Mouse (Mus musculus) layer of hippocampus, adult 11-12 months (tissue): ENCODE measurements around the gene Nyx.
"Not testable (repeated sequence)": the region's sequence is repeated elsewhere in the genome, so short reads cannot be mapped to it uniquely, and the experiment has no call there.

Source experiments
- DNase-seq: peaks from one replicate; pipeline ENCODE4 v3.0.0; 2022; ENCODE audit warnings: low spot score

Nyx gene

DNA sequence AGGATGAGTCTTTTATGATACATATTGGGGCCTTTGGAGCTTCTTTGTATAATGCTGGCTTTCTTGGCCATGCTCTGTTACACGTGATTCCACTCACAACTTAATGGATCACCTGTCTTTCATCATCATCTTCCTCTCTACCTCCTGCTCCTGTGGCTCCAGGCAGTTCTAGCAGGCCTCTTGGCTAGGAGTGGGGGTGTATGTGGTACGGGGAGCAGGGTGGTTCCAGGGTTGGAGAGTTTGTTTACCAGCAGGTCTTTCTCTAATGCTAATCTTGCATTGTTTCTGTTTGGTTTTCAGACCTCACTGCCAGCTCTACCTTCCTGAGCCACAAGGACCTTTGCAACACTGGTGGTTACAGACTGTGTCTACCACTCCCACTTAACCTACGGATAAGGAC is at the start of gene Nyx:
Nyx (plus strand) TSS at position 301 of the 400 bp plus-strand sequence.
- DNase-seq = no peak

DNA sequence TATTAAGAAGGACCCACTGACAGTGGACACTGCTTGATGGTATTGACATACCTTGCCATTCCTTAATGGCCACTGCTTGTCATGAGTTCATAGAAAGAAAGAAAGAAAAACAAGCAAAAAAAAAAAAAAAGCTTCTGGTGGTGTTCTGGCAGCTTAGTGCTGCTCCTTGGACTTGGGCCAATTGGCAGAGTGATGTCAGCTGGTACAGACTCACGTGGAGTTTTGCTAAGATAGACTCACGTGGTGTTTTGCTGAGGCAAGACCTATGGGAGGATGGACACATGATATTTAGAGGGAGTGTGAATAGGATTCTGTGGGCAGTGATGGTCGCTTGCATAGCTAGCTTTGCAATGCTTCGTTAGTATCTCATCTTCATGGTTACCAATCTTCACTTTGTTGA is 43.9 kb upstream of the Nyx start:
- no peak for DNase-seq

DNA sequence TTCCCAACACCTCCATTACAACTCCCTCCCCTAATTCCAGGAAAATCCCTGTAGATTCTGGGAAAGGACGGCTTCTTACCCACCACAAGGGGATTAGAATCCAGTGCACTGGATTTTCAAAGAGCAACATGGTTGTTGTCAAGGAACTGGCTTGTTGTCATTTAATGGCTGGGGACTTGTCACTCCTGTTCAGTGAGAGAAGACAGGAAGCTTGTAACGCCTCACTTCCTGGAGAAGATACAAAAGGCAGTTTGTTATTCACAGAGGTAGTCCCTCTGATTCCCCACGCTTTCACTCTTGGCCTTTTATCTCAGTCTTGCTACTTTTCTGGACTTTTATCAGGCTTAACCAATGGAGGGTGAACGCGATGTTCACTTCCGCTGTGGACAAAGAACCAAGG is 34.5 kb upstream of the Nyx start:
- DNase-seq = no peak

DNA sequence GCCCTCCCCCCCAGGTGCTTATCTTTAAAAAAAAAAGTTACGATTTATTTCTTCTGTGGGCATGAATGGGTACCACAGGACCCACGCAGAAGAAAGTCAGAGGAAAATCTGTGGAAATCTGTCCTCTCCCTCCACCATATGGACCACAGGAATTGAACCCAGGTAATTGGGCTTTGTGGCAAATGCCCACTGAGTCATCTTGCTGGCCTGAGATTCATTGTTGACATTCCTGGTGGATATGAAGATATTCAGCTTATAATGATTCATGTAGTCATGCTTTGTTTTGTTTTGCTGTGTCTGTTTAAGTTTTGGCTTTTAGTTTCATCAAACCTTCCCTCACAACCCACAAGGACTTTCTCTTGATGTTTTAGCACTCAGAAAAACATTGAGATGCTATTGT is 29.9 kb upstream of the Nyx start:
- DNase-seq = not testable (repeated sequence)

DNA sequence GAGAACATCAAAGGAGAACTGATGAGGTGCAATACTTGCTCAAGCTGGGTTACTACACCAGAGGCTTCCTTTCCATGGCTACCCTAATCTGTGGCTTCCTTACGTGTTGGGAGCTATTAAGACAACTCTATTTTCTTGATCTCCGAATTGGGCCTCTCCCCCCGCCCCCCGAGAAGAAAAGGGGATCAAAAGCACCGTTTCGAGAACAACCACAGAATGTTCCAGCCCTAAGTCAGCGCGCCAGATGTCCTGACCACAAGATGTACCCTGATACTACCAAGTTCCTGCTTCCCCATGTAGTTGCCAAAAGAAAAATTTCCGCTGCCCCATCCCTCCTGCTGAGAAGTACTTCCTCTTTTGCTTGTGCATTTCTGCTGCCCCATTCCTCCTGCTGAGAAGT is 9.4 kb upstream of the Nyx start:
- DNase-seq = not testable (repeated sequence)

DNA sequence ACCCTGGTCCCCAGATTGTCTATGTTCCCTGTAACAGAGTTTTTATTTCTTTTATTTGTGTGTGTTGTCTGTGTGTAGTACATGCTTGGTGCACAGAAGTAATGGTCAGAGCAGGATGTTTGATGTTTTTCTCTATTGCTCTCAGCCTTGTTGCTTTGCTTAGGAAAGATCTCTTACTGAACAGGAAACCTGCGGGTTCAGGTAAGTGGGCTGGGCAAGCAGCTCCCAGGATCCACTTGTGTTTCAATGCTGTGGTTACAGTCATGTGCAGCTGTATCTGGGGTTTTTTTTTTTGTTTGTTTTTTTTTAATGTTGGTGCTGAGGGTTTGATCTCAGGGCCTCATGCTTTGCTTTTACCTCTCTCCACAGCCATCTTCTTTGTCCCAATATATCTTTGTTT is 7.1 kb upstream of the Nyx start:
- DNase-seq = no peak

DNA sequence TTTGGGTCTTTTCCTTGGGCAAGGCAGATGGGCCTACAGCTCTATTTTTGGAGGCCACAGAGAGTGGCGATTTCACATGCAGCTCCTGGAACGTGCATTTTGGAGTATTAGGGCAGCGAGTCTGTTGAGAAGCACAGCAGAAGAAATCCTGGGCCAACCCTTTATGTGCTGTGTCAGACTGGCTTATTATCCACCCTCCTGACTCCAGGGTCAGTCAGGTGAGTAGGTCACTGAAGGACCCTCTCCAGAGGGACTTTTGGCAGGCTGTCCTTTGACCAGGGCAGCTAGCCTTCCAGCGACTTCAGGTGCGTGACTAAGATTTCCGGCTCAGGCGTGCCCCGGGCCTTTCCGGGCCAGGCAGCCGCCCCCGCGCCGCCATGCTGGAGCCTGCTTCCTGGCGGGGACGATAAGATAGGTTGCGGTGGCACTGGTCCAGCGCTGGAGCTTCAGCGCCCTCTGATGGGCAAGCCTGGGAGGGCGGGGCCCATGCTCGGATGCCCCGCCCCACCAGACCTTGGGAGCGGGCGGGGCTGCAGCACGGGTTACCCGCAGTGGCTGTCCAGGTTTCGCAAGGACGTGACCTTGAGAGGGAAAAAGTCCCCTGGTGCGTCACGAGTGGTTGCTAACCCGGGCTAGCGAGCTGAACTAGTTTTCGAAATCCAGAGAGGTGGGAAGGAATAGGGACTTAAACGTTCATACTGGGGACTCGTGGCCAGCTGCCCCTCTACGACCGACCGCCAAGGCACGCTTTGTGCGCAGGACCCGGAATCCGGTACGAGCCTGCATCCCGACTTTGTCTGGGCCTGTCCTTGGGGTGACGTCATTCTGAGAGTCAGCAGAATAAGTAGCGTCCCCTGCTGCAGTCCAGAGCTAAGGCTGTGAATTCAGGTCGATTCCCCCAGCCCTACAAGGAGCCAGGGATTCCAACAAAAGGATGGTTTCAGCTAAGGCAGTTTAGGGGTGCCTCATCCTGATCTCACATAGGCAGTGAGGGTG is 4.3 kb upstream of the Nyx start:
- peak; percentile 86 for DNase-seq

DNA sequence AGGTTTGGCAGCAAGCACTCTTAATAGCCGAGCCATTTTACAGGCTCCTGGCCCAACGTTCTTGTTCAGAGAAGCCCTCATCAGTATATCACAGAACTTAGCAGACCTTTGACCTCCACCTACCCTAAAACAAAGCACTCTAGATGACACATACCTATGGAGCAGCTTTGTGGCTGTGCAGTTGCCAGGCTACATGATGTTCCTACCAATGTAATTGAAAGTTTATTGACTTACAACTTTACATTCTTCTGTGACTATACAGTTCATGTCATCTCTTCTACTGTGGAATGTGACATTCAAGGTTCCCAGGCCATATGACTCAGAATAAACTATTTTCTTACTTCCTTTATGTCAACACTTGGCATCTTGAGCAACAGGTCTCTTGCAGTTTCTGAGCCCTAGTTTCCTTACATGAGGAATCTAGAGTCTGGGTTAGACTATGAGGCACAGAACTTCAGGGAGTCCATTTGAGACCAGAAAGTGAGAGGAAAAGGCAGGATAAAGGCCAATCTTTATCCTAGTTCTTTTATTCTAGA is 2.9 kb upstream of the Nyx start:
- no peak for DNase-seq

DNA sequence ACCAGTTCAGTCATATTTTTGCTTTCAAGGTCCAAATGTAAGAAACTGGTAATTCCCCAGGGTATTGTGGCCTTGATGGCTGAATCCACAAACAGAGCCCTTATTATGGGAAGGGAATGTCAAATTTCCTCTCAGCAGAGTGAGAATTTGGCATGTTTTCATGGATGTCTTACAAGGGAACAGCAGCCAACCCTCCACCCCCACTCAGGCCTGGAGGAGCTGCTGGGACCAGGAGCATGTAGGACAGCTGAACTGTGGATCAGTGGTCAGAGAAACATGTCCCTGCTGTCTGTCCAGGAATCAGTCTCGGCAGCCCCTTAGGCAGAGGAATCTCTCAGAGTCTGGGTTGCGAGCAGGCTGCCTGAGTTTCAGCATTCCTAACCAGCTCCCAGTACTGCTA is 771 bp downstream of the Nyx start:
- no peak for DNase-seq

DNA sequence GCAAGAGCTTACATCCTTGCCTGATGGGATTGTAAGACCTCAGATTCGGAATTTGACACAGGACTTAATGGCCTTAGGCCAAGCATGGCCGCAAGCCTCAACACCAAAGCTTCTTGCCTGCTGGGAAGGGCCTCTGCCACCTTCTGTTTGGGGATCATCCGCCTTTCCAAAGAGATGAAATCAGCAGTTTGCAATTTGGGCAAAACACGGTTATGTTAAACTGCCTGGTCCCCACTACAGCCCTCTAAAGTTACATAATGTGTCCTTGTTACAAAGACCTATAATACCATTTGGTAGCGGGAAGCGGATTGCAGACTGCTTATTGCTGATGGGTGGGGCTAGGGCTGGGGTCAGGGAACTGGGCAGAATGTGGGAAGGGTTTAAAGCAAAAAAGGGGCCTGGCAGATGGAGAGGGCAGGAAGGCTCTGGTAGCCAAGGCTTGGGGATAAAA is 1.2 kb downstream of the Nyx start:
- no peak for DNase-seq

DNA sequence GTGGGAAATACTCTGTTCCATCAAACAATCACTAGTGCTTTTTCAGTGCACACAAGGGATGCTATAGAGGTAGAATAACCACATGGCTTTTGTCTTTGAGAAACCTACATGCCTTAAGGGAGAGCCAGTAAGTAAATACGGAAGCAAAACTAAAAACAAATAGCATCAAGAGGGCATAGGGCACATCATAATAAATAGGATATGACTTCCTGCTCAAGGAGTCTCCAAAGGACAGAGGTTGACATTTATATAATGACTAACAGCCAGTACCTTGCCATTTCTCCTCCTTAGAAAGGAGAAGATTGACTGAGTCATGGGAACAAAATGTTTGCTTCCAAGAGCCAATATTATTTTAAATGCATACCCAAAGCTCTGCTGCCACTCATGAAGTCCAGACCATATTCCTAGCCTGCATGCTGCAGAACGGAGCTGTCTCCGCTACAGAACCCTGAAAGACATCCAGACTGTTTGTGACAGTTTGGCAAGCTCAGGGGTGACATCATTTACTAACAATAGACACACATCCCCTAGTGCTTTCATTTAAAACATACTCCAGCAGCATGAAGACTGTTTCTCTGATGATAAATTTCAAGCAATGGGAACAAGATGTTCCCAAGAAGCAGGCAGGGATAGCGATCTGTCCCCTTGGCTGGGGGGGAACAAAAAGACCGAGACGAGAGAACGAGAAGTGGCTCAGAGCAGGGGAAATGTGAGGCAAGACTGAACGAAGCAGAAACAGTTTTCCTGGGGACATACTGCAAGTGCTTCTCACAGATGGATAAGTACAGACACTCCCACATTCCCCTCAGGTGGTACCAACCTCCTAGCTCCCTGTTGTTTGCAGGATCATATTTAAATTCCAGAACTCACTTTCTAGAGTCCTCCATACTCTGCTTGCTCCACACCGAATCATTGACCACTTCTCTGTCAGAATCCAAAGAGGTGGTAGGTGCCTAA is 3.5 kb downstream of the Nyx start:
- peak; percentile 74 for DNase-seq

DNA sequence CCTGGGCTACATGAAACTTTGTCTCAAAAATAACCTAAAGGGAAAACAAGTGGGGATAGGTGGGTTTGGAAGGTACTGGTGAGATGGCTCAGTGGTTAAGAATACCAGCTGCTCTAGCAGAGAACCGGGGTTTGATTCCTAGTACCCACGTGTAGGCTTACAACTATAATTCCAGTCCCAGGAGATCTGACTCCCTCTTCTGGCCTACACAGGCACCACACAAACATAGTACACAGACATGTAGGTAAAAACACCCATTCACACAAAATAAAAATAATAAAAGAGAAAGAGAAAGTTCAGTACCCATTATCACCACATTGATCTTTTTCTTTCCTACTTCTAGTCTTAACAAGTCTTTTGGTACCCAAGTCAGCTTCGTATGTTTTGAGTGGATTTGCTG is 6.0 kb downstream of the Nyx start:
- no peak for DNase-seq

DNA sequence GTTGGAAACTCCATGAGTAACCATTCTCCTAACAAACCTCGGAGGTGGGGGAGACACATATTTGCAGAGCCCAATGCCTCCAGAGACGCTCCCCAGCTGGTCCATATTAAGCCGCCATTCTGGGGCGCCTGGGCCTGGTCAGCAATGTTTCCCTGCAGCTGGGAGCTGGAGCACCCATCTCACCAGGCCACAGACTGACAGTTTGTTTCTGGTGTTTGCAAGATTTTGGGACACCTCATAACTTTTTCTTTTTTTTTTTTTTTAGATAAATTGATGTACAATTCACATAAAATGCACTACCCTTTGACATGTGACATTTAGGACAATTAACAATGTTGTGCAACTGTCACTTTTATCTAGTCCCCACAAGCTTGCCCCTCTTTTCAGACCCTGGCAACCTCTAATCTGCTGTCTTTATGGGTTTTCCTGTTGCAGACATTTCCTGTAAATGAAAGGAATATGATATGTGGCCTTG is 6.9 kb downstream of the Nyx start:
- DNase-seq = no peak

DNA sequence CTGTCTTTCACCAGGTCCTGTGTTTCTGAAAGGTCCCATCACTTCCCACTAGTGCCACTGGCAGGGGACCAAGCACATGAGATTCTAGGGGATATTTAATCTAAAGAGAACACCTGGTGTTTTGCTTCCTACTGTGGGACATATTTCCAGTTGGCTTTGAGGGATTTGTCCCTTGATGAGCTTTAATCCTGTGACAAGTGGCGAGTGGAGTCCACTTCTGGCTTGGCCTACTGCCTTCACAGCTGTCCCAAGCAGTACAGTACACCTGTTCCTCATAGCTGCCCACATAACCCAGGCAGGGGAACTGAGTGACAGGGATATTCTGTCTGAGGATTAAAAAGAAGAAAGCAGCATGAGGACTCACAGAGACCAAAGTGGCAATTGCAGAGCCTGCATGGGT is 9.5 kb downstream of the Nyx start:
- DNase-seq = no peak

DNA sequence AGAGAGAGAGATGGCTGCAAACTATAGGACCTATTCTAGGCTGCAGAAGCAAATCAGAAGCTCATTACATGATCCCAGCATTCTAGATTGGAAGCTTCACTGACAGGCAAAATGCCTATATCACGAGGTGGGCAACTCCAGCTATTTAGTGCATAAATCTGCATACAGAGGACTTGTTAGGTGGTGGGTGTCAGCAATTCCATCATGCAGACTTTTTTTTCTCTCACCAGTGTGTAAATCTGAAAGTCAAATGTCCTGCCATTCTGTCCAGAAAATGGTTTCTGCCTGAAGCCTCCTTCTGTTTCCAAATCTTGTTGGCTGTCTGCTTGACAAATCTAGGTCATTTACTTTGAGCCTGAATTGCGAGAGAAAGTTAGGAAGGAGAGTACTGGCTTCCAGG is 11.7 kb downstream of the Nyx start:
- DNase-seq = no peak

DNA sequence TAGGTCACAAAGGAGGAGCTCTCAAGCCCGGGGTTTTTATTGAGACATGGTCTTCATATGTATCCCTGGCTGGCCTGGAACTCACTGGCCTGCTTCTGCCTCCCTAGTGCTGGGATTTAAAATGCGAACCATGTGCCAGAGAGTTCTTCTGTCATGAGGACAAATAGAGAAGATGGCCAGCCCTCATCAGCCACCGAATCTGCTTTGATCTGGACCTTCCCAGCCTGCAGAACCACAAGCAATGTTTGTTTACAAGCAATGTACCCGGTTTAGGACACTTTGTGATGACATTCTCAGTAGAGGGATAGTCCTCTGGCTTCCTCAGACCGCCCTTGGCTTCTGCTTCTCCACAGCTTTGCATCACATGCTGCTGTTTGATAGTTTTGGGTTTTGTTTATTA is 12.4 kb downstream of the Nyx start:
- DNase-seq = no peak

DNA sequence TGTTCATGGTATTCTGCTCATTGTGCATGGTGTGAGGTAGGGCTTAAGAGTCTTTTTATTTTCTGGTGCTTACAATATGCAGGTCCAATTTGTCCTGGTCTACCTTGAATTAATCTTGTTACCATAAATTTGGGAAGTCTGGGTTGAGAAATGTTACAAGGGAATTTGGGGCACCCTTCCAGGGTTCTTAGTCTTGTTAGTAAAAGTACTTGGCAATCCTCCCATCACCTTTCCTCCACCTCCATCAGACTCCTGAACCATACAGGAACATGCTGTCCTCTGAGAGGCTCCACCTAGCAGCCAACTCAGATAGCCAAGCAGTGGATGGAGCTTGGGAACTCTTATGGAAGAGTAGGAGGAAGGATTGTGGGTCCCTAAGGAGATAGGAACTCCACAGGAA is 13.7 kb downstream of the Nyx start:
- DNase-seq = no peak

DNA sequence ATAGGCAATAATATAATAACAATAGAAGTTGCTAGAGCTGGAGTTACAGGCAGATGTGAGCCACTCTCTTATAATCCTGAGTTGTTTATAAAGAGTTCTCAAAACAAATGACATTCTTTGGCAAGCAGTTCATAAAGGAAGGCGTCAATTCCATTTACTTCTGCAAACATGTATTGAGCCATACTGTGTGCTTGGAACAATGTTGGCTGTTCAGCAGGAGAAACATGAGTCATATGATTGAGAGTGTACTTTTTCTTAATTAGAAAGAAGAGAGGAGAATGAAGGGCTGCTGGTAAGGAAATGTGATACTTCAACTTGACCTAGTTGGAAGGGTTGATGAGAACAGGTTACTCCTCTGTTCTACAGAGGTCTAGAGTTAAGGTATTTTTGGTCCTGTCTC is 16.7 kb downstream of the Nyx start:
- no peak for DNase-seq

DNA sequence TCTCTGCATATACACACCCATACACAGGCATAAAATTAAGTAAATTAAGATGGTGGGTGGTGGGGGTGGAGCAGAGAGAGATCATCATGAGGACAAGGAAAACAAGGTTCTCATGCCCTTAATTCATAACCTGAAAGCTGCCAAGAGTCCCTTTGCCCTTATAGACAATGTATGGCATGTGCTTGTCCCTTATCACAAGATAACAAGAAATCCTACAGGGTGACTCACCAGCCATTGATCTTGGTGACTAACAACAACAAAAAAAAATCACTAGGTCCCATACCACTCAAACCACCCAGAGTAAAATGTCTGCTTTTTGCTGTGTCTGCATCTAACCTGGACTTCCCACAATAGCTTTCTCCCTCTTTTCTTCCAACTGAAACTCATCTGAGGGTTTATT is 18.5 kb downstream of the Nyx start:
- DNase-seq = no peak

DNA sequence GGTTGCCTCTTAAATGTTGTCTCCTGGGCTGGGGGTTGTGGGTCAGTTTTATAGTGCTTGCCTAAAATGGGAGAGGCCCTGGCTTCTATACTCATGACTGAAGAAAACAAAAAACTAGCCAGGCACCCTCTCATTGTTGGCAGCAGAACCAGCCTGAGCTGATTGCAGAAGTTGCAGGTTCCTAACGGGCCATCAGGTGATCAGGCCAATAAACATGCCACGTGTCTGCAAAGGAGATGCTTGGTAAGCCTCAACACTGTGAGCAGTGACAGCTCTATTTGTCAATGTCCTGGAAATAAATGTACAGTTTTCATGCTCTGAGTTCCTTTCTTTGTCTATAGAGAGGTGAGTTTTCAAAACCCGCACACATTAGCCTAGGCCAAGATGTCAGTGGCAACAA is 23.1 kb downstream of the Nyx start:
- DNase-seq = no peak

DNA sequence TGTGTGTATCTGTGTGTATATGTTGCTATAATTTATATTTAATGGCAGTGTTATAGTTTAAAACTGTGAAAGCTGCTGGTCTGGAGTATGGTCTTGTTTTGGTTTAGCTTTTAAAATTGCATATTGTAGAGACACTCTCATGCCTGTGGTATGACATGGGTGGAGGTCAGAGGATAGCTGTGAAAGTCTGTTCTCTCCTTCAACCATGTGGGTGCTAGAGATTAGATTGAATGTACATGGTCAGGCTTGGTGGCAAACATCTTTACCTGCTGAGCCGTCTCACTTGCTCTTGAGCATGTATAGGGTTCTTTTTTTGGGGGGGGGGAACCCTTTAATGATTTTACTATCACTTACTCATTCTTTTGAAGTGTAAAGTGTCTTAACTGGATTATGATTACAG is 23.9 kb downstream of the Nyx start:
- no peak for DNase-seq

DNA sequence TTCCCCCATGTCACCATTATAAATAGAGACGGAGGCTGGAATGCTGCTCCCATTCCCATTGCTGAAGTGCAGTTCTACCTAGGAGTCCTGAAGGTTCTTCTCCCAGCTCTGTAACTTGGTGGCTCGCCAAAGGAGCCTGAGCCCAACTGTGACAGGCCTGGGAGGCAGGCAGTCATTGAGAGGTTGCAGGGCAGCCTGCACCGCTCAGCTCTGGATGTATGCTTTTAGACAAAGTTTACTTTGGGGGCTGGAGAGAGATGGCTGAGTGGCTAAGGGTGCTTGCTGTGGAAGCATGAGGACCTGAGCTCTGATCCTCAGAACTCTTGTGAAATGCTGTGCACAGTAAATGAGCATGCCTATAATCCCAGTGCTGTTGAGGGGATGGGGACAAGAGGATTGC is 25.0 kb downstream of the Nyx start:
- no peak for DNase-seq
